Mouse (Mus musculus) 416B (cell line): Measurements from ENCODE around the gene Prdm13.
A peak's percentile ranks its signal among the peaks of the same experiment; 100 is the strongest.

Experiments used
- DNase-seq: peaks from one replicate; pipeline ENCODE4 v3.0.0; 2011; ENCODE audit warnings: low read depth

Gene Prdm13

DNA sequence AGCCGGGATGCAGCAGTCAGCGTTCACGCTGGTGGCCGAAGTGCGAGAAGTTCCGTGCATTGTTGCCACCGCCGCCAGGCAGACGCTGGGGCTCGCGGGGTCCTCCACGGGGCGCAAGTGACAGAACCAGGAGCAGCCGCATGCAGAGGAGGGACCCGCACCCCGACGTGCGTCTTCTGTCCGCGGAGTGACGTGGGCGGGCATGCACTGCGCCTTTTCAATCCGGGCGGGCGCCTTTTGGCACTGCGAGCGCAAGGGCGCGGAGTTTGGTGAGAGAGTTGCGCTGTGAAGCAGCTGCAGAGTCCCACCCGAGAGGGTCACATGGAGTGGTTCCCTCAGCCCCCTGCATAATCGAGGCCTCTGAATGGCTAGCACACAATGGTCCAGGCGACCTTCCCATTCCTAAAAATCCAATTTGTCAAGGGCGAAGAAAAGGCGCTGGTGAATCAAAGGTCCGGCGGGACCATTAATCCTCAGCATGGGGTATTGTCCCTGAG lies at the start of gene Prdm13:
Prdm13 (minus strand) TSS at position 369 of the 497 bp plus-strand sequence.
- no peak for DNase-seq

GRCm38 (mm10) chr4:21727615-21728165 lies 41.9 kb upstream of the Prdm13 start, which contains the start of gene Ccnc:
TSS of gene Ccnc (plus strand) at chr4:21727701.
- DNase-seq: peak; percentile 94

GRCm38 (mm10) chr4:21726912-21727614 lies 41.3 kb upstream of the Prdm13 start:
- DNase-seq: peak; percentile 89

GRCm38 (mm10) chr4:21722752-21723334 lies 37.1 kb upstream of the Prdm13 start:
- peak; percentile 76 for DNase-seq

GRCm38 (mm10) chr4:21712147-21712546 lies 26.4 kb upstream of the Prdm13 start:
- DNase-seq: peak; percentile 90

- DNase-seq: no peak
Measured at GRCm38 (mm10) chr4:21705046-21705445, 19.3 kb upstream of the Prdm13 start.

GRCm38 (mm10) chr4:21695638-21696254 lies 10.0 kb upstream of the Prdm13 start:
- peak; percentile 58 for DNase-seq

- DNase-seq: no peak
Measured at GRCm38 (mm10) chr4:21690221-21690620, 4.5 kb upstream of the Prdm13 start.

- no peak for DNase-seq
Measured at GRCm38 (mm10) chr4:21689492-21689941, 3.8 kb upstream of the Prdm13 start.

DNA sequence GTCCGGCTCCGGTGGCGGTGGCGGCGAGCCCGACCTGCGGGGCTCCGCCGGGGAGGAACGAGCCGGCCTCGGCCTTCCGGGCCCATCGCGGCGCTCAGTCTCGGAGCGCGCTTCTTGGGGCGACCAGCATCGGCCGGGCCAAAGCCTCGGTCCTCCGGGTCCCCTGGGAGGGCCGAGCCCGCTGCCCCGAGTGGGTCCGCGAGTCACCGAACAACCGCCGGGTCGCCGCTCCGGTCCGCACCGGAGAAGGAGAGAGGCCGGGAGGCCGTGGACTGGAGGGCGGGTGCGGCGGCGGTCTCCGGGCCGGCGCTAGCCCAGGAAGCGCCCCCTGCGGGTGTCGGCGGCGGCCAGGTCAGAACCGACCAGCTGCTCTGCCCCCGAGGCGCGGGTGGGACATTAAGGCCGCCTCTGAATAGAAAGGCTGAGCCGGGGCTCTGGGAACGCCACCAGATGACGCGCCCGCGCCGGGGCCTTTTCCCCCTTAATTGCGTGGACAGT lies 3.0 kb upstream of the Prdm13 start:
- DNase-seq: no peak

GRCm38 (mm10) chr4:21687783-21688702 lies 2.3 kb upstream of the Prdm13 start:
- no peak for DNase-seq

DNA sequence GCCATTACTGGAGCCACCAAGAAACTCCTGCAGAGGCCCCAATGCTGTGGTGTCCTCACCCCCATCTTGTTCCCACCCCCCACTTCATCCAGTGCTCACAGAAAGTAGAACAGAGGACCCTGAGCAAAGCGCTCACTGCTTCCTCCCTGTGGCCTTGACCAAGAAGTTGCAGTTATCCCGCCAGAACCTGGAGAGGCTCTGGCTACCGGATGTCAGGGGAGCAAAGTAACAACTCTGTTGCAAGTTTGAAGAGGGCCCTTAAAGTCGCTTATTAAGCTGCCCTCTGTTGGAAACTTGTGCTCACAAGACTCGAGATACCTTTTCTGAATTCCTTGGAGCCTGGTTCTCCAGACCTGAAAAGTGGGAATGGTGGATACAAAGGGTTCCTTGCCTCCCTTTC lies 1.2 kb upstream of the Prdm13 start:
- DNase-seq: no peak

DNA sequence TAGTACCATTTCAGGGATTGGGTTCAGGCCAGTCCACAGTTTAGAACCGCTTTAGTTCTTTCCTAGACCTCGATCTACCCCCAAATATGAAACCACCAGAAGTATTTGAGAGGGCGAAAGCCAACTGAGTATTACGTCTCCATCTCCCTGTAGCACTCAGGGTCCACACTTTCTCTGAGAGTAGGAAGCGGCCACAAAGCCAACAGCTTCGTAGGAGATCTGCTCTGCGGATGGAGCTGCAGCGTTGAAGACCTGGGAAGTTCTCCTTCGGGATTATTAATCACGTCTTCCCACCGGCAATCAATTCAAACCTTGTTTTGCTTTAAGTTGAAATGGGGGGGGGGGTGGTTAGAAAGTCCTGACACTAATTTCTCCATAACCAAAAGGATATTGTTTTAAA lies 653 bp upstream of the Prdm13 start:
- no peak for DNase-seq

DNA sequence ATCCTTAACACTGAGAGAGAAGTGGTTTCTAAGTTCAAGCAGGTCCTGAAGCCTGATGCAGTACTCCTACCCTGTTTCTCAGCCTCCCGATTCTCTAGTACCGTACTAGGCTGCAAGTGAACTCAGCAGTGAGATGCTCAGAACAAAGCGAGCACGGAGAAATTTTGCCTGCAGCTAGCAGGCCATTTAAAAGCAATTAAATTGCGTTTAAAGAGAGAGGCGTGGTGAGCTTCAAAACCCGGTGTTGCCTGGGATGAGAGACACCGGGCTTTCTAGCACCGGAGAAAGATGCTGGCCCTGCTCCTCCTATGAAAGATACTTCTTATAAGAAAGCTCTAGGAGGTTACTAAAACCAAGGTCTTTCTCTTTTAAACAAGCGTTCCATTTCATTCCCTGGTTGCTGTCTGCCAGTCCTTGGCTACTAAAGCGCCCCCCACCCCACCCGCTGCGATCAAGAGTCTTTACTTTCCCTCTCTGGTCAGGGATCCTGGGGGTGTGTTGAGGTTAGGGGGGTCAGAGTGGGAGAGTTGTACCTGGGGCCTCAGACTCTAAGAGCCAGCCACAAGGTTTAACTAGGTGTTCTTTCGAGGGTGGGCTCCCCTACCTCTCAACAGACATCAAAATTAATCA lies 1.3 kb downstream of the Prdm13 start:
- DNase-seq: no peak

DNA sequence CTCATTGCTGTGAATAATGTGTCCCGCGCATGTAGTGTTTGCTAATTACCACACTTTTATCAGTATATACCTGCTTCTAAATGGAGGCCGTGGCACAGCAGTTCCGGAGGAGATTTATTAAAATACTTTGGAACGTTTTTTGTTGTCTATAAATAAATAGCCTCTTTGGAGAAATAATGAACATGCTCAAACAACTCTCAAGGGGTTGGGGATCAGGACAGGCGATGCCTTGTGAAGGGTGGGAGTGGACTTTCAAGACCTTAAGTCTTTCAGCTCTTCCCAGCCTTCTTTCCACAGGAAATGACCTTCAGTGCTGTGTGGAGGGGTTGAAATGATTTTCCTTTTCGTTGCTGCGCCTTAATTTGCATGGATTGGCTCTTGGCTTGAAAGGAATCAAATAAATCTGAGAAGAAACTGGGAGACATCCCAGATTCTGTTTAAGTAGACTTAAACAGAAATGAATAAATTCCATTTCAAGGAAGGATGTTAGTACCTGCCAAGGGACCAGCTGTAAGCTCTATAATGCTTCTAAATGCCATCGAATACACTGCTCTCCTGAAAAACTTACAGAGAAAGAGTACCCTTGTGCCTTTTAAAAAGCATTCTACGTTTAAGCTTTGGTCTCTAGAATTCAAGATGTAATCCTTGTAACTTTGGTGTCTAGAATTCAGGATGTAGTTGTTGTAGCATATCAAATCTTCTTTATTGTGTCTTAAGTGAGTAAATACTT lies 3.2 kb downstream of the Prdm13 start:
- DNase-seq: no peak

DNA sequence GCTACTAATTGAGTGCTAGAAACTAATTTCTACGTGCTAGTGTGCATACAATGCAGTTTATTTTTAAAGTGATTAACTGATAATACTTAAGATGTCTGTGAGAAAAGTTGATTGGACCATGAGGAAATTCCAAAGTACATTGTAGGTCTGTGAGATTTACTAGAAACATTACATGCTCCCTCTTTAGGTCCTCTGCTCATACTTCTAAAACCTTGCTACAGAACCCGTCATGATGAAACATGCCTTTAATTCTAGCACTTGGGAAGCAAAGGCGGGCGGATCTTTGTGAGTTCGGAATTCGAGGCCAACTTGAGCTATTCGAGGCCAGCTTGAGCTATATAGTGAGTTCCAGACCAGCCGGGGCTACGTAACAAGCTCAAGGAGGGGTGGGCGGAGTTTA lies 4.8 kb downstream of the Prdm13 start:
- no peak for DNase-seq

GRCm38 (mm10) chr4:21679624-21680480 lies 5.9 kb downstream of the Prdm13 start:
- no peak for DNase-seq

GRCm38 (mm10) chr4:21678975-21679623 lies 6.7 kb downstream of the Prdm13 start:
- no peak for DNase-seq
